Mouse (Mus musculus) liver, postnatal 0 days (tissue): ENCODE results near the gene Il12rb2.

Experiments used
- CTCF ChIP-seq: sonication (generic); IDR thresholded peaks from 2 replicates; pipeline ENCODE4 v1.5.1; 2016; ENCODE audit warnings: antibody characterized with exemption, low read depth
- EP300 ChIP-seq: IDR thresholded peaks from 2 replicates; pipeline ENCODE4 v1.6.1; 2016; ENCODE audit warnings: antibody characterized with exemption, low read depth, mild to moderate bottlenecking

GRCm38 (mm10) chr6:67292042-67292623 is 83.9 kb downstream of the Il12rb2 start:
- TF ChIP-seq EP300 (no peak), CTCF (no peak)
